Mouse (Mus musculus) v-Abl transformed pro-B cells (cell line): Measurements from ENCODE around the gene Acot13.
"Not testable (repeated sequence)": the region's sequence is repeated elsewhere in the genome, so short reads cannot be mapped to it uniquely, and the experiment has no call there.

Experiments
- in situ Hi-C, 2 experiments: fragments of 400-800 bp; cut with MboI; formaldehyde crosslinking; loops; one replicate each; pipeline ENCODE4 v1.15.1; 2025; ENCODE audit not compliant: unreplicated experiment in 2 of 2

The Acot13 gene

GRCm38 (mm10) chr13:24792411-24793045 lies 38.8 kb downstream of the Acot13 start:
- in situ Hi-C loops = loop anchor here in 1 of 2 experiments (25.0 kb wide), 1 partner anchor 455 kb away; the partner anchor contains the start of gene Cmah

- in situ Hi-C loops = loop anchor here in 1 of 2 experiments (25.0 kb wide), 1 partner anchor 454 kb away; the partner anchor contains the start of gene Cmah
These were observed 40.0 kb downstream of the Acot13 start for GRCm38 (mm10) chr13:24791349-24791748.

GRCm38 (mm10) chr13:24787477-24787876 lies 43.9 kb downstream of the Acot13 start:
- in situ Hi-C loops = loop anchor here in 1 of 2 experiments (25.0 kb wide), 1 partner anchor 450 kb away; the partner anchor contains the start of gene Cmah

- in situ Hi-C loops = loop anchor here in 1 of 2 experiments (25.0 kb wide), 1 partner anchor 449 kb away; the partner anchor contains the start of gene Cmah
These were observed 45.3 kb downstream of the Acot13 start for GRCm38 (mm10) chr13:24786014-24786490.

- in situ Hi-C loops = loop anchor here in 1 of 2 experiments (25.0 kb wide), 1 partner anchor 445 kb away; the partner anchor contains the start of gene Cmah
These were observed 49.4 kb downstream of the Acot13 start for GRCm38 (mm10) chr13:24781916-24782315.

GRCm38 (mm10) chr13:24778706-24779380 lies 52.5 kb downstream of the Acot13 start:
- in situ Hi-C loops = loop anchor here in 1 of 2 experiments (5.0 to 25.0 kb wide), 2 partner anchors 297 to 442 kb away; partner anchors contain the start of gene Cmah

- in situ Hi-C loops = loop anchor here in 1 of 2 experiments (5.0 to 25.0 kb wide), 2 partner anchors 296 to 441 kb away; partner anchors contain the start of gene Cmah
These were observed 53.3 kb downstream of the Acot13 start for GRCm38 (mm10) chr13:24778026-24778425.

GRCm38 (mm10) chr13:24776146-24776844 lies 55.0 kb downstream of the Acot13 start:
- in situ Hi-C loops = loop anchor here in 1 of 2 experiments (5.0 to 25.0 kb wide), 2 partner anchors 294 to 439 kb away; partner anchors contain the start of gene Cmah

- in situ Hi-C loops = not testable (repeated sequence)
These were observed 59.9 kb downstream of the Acot13 start for GRCm38 (mm10) chr13:24771482-24771881.
